Mouse (Mus musculus): ENCODE data around the gene Dydc1.

Gene Dydc1

DNA sequence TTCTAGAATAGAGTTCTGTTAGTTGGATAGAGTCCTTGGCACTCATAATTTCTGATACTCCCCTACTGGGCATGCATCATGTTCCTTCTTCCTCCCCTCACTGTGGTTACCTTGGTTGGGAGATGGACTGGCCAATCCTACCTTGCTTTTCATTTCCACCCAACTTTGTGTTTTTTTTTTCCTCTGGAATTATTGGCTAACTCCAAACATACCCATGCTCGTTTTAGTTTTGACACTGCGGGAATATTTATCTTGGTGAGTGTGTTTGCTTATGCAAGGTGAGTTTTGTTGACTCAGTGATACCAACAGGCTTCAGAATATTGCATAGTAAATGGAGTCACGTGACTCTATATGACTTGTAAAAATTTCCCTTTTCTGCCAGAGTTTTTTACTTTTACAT, 28.0 kb downstream of the Dydc1 start:
- no peak for DNase-seq (ENCODE audit: low spot score)

DNA sequence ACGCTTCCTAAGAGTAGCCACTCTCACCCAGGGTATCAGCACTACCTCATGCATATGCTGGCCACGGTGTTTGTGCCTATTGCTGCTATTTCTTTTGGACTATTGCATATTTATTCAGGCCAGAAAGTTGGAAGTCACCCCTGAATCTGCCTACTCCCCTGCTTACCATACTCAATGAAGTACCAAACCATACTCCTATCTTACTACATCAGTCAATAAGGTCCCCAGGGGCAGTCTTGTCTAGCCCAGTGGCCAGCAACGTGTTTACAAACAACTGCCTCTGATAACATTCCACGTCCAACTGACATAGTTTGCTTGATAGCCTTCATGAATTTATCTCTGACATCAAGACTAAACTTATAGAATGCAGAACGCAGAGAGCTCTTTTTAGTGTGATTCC, 28.5 kb downstream of the Dydc1 start:
- no peak for DNase-seq (ENCODE audit: low spot score)

DNA sequence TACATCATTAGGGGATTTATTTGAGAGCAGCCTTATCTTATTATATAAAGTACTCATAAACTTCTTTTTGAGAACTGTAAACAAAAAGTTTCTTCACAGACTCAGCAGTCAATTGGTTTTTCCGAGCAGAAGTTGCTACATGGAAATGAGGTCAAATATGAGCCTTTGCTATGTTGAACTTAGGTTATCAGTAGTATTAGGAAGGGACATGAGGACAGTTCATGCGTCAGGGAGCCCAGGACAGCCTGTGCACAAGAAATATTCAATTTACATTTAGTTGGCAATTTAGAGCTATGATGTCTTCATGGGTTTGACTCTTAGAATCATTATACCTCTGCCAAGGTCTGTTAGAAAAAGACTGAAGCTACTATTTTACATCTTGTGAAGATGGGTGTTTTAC, 29.6 kb downstream of the Dydc1 start:
- DNase-seq (ENCODE audit: low spot score) = no peak

DNA sequence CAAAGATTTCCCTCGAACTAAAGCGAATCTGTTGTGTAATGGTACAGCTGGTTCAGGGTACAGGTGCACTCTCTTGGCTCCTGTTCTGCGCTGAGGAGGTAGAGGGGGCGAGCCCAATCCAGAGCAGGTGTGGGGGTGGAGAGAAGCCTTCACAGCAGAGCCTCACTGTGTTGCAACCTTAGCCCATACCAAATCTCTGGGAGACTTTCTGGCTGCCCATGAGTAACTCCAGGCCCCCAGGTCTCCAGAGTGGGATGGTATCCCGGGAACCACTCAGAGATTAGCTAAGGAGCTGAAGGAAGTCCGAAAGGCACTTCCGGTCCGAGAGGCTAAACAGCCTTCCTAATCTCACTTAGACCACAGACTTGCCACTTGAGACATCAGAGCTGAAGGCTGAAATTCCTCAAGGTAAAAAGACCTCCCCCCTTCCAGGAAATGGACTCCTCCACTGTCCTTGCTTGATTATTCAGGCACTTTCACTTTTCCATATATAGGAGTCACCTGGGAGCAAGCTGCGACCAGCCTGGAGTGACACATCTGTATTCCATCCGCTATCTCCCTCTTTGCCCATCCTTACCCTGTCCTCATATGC, 32.2 kb downstream of the Dydc1 start, which contains the start of gene Mat1a:
Gene Mat1a, plus strand, starts transcription at position 183 of the 592 bp plus-strand sequence.
- no peak for DNase-seq (ENCODE audit: low spot score)

DNA sequence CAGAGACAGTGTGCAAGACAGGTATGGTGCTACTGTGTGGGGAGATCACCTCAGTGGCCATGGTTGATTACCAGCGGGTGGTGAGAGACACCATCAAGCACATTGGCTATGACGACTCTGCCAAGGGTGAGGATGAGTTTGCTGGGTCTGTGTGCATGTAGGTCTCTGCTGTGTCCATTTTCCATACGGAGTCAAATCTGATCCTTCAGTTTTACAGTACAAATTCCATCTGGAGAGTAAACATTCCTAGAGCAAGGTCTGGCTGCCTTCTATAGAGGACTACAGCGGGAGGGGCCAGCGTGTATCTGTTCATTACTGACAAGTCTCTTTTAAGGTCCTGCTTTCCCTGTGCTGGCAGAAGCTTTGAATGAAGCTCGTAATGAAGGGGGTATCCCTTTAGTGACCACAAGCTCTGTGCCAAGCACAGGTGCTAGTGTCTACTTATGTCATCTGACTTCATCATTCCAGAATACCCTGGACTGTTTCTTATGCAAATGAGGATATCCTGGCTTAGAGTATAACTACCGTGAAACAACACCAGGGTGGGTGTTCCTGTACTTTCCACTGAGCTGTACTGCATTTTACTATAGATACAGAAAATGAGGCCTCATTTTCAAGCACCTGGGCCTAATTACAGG, 38.4 kb downstream of the Dydc1 start:
- DNase-seq (ENCODE audit: low spot score) = no peak

DNA sequence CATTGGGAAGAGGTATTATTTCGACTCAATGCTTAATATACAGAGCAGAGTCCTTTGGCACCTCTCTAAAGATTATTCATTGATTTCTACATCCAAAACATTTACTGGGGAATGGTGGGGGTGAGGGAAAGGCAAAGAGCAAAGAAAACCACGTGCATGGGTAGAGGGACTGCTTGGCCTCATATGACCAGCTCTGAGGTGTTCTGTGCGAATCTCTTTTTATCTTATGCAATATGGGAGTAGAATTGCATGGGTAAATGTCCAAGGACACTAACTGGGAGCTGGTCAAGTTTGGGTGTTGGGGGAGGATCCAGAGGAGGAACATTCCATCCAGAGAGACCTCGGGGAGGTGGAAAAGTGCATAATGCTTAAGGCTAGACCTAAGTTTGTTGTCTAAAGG, 40.2 kb downstream of the Dydc1 start:
- DNase-seq (ENCODE audit: low spot score) = no peak

DNA sequence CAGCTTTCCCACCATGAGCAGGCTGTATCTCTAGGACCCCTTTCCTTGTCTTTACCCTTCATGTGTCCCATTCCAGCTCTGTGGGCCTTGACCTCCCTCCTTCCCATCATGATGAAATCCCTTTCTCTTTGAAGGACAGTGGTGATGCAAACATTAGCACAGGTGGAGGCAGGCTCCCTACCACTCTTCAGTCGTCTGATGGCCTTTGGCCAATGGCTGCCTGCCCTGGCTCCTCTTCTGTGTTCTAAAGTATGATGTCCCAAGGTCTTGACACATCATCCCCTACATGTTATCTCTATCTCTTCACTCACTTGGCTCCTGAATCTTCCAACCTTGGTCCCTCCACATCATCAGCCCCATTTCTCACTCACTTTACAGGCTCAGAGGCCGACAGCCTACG, 43.6 kb downstream of the Dydc1 start:
- DNase-seq (ENCODE audit: low spot score) = no peak

DNA sequence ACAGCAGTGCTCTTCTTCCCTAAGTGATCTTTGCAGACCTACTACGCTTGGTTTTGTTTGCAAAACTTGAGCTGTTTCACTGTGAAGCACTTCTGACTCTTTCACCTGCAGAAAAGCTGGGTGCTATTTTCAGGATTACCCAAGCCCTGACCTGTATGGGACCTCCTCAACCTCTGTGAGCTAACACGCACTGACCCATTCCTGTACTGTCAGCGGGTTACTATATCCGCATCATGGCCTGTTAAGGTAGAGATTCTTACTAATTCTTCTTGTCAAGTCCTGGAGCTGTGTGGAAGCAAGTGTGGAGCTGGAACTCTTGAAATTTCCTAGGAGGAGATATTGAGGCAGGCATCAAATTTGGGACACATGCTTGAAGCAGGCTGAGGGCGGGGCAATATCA, 52.0 kb downstream of the Dydc1 start:
- no peak for DNase-seq (ENCODE audit: low spot score)

DNA sequence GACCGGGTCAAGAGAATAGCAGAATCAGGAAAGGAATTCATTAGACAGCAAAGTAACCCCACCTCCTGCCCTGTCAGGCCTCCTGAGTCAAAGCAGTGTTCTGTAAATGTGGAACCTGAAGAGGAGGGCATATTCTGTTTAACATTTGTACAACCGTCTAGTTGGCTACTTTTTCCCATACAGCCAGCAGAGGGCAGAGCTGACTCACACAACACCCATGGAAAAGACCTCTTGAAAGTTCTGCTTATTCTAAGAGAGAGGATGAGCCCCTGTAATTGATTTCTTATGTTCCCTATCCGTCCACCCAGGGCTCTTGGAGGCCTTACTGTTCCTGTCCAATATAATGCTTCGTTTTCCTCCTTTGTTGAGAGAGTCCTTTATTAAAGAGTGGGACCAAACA, 55.3 kb downstream of the Dydc1 start:
- DNase-seq (ENCODE audit: low spot score) = no peak

DNA sequence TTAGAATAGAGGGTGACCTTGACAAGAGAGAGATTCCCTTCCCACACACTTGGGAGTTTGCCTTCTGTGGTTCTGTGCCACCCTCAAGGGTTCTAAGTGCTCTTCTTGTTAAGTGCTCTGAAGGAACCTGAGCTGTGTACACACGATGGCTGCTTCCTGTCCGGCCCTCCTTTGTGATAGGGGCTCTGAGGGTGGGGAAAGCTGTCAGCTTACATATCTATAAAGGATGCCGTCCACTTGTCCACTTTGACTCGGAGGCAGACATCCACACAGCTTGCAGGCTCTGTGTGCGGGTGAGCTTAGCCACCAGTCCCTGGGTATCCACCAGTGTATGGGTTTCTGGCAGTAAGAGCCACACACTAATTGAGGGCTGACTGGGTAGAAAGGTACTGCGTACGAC, 58.8 kb downstream of the Dydc1 start, which contains the start of gene Sftpa1:
Gene Sftpa1, plus strand, starts transcription at position 243 of the 400 bp plus-strand sequence.
- DNase-seq (ENCODE audit: low spot score) = no peak

DNA sequence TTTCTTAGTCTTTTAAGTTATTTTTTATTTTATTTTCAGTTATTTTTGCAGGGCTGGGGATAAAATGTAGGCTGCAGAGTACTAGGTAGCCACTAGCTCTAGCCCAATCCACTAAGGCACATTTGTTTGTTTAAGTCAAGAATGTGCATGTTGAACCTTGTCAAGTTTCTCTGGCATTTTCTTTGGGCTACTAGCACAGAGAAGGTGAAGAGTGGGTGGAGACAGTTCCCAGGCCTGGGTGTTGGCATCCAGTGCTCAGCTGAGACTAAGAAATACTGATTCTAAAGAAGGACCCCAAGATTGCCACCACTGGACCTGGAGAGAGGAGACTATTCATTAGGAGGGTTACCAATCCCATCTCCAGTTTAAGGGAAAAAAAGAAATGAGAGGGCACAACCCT, 64.3 kb downstream of the Dydc1 start:
- no peak for DNase-seq (ENCODE audit: low spot score)

DNA sequence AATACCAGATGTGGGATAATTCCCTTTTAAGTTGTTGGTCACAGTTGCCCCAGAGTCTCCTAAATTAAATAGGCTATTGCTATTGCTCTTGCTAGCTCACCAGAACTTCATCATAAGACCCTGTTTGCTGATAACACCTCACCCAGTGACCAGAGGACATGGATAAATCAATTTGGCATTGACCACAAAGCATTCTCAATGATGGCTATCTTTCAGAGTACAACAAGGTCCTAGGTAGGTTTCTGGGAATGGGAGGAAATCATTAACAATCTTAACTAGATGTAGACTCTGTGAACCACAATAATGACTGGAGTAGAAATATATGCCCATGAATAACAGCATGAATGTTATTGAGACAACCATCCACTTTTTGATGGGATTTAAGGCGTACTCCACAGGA, 68.0 kb downstream of the Dydc1 start:
- no peak for DNase-seq (ENCODE audit: low spot score)

Data from left cerebral cortex, adult 11 months (tissue).